Mouse (Mus musculus): ENCODE measurements at regions not wholly inside any gene's neighbourhood (a gene's known extent, or its start where the extent isn't known, plus 50 kb on each side); places are given as distances from the start of the nearest gene placed in this dataset.

DNA sequence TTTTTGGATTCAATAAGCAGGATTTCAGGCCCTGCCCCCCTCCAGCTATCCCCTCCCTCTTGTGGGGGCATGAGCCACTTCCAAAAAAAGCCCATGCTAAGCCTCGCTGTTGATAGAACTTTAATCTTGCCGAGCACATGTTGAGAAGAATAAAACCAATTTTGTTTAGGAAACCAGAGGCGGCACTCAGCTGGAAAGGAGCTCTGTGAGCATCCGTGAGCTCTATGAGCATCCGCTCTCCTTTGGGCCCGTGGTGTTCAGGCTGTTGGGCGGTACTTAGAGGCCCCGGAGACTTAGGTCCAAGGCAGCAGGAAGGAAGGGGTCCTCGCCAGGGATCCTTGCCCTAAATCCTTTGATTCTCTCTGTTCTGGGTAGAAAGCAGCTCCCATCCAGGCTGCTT, 117.0 kb downstream of the Tle3 start:
- Histone ChIP-seq H3K4me1 (ENCODE audit: control insufficient read depth, insufficient read depth, low read length) (no peaks in the 10 kb centered on the region), H3K36me3 (replicated peaks; ENCODE audit: control insufficient read depth, insufficient read depth, low read depth, low read length) (no peaks in the 10 kb centered on the region), H3K9me3 (replicated peaks; ENCODE audit: control insufficient read depth, low read length) (no peaks in the 10 kb centered on the region), H3K27me3 (ENCODE audit: control insufficient read depth, insufficient read depth, low read length) (no peaks in the 10 kb centered on the region), H3K27ac (replicated peaks; ENCODE audit: low read depth, low read length) (no peak overlapping the region), H3K4me3 (ENCODE audit: low read depth, low read length) (no peak overlapping the region), H3K4me2 (ENCODE audit: low read depth, low read length) (no peak overlapping the region), H3K9ac (replicated peaks; ENCODE audit: low read length) (no peak overlapping the region)
- WGBS: 20% methylated on average over 9 of the region's 9 CpGs
- ATAC-seq (replicated peaks; ENCODE audit: insufficient number of reproducible peaks, low FRiP score, low TSS enrichment, low read depth) (no peak), DNase-seq (ENCODE audit: low spot score) (no peak)

DNA sequence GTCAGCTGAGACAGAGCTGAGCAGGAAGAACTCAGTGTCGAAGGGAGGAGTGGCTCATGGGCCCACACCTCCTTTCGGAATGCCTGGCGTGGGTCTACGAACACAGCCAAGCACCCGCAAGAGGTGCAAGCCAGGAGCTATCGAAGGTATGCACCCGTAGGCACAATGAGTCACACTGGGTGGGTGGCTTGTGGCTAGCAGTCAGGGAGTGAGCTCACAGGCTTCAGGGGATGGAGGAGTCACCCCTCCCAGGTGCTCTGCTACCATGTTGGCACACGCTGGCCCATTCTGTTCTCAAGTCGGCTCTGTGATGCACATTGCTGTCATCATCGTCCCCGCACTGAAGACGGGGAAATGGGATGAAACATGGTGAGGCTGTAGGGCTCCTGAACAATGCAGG, 115.7 kb downstream of the Tle3 start:
- H3K27ac ChIP-seq (replicated peaks; ENCODE audit: low read depth, low read length): no peak overlapping the region
- no peaks in the 10 kb centered on the region for H3K4me1 ChIP-seq (ENCODE audit: control insufficient read depth, insufficient read depth, low read length)
- ATAC-seq (replicated peaks; ENCODE audit: insufficient number of reproducible peaks, low FRiP score, low TSS enrichment, low read depth) (no peak), DNase-seq (ENCODE audit: low spot score) (no peak)
- 94% methylated on average over 12 of the region's 12 CpGs for WGBS
- no peaks in the 10 kb centered on the region for H3K27me3 ChIP-seq (ENCODE audit: control insufficient read depth, insufficient read depth, low read length)
- no peaks in the 10 kb centered on the region for H3K36me3 ChIP-seq (replicated peaks; ENCODE audit: control insufficient read depth, insufficient read depth, low read depth, low read length)
- H3K9ac ChIP-seq (replicated peaks; ENCODE audit: low read length): no peak overlapping the region
- no peak overlapping the region for H3K4me3 ChIP-seq (ENCODE audit: low read depth, low read length)
- no peak overlapping the region for H3K4me2 ChIP-seq (ENCODE audit: low read depth, low read length)
- no peaks in the 10 kb centered on the region for H3K9me3 ChIP-seq (replicated peaks; ENCODE audit: control insufficient read depth, low read length)

DNA sequence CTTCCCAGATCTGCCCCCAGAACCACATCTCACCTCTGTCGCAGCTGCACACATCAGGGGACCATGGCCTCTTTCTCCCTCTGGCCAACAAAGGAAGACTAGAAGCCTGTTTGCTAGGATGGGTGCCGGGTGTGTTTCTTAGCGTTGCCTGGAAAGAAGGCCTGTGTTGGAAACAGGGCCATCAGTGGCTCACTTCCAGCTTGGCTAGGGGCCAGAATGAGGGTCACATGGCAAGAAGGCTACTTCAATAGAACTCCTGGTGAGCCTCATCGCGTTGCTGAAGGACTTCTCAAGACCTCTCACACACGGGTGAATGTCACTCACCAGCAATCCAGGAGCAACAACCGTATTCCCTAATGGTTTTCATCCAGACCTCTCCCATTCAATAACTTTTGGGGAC, 115.0 kb downstream of the Tle3 start:
- WGBS: 77% methylated on average over 7 of the region's 7 CpGs
- Histone ChIP-seq H3K4me2 (ENCODE audit: low read depth, low read length) (no peak overlapping the region), H3K36me3 (replicated peaks; ENCODE audit: control insufficient read depth, insufficient read depth, low read depth, low read length) (no peaks in the 10 kb centered on the region), H3K4me3 (ENCODE audit: low read depth, low read length) (no peak overlapping the region), H3K27me3 (ENCODE audit: control insufficient read depth, insufficient read depth, low read length) (no peaks in the 10 kb centered on the region), H3K4me1 (ENCODE audit: control insufficient read depth, insufficient read depth, low read length) (no peaks in the 10 kb centered on the region), H3K9me3 (replicated peaks; ENCODE audit: control insufficient read depth, low read length) (no peaks in the 10 kb centered on the region), H3K9ac (replicated peaks; ENCODE audit: low read length) (no peak overlapping the region), H3K27ac (replicated peaks; ENCODE audit: low read depth, low read length) (no peak overlapping the region)
- ATAC-seq (replicated peaks; ENCODE audit: insufficient number of reproducible peaks, low FRiP score, low TSS enrichment, low read depth) (no peak), DNase-seq (ENCODE audit: low spot score) (no peak)

DNA sequence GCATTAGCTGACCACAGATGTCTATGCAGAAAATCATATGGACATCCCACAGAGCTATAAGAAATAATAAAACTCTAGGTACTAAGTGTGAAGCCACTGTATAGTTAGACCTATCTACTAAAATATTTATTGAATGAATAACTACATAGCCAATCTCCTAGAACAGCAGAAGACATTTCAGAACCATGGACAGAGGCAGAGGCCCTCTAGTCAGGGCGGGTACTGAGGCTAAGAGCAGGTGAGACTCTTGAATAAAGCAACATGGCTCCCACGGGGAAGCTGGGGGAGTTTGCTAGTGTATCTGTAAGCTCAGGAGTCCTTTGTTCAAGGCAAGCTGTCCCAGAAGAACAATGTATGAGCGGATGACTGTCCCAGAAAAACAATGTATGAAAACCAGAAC, 112.2 kb downstream of the Tle3 start:
- ATAC-seq (replicated peaks; ENCODE audit: insufficient number of reproducible peaks, low FRiP score, low TSS enrichment, low read depth): no peak
- H3K27ac ChIP-seq (replicated peaks; ENCODE audit: low read depth, low read length): no peak overlapping the region
- H3K36me3 ChIP-seq (replicated peaks; ENCODE audit: control insufficient read depth, insufficient read depth, low read depth, low read length): no peaks in the 10 kb centered on the region
- 23% methylated on average over 3 of the region's 3 CpGs for WGBS
- no peak overlapping the region for H3K4me3 ChIP-seq (ENCODE audit: low read depth, low read length)
- H3K4me2 ChIP-seq (ENCODE audit: low read depth, low read length): no peak overlapping the region
- no peaks in the 10 kb centered on the region for H3K9me3 ChIP-seq (replicated peaks; ENCODE audit: control insufficient read depth, low read length)
- no peaks in the 10 kb centered on the region for H3K4me1 ChIP-seq (ENCODE audit: control insufficient read depth, insufficient read depth, low read length)
- no peaks in the 10 kb centered on the region; the same call in 1 of the 2 replicates for H3K27me3 ChIP-seq (ENCODE audit: control insufficient read depth, insufficient read depth, low read length)
- H3K9ac ChIP-seq (replicated peaks; ENCODE audit: low read length): no peak overlapping the region
- DNase-seq (ENCODE audit: low spot score): peak; percentile 85

DNA sequence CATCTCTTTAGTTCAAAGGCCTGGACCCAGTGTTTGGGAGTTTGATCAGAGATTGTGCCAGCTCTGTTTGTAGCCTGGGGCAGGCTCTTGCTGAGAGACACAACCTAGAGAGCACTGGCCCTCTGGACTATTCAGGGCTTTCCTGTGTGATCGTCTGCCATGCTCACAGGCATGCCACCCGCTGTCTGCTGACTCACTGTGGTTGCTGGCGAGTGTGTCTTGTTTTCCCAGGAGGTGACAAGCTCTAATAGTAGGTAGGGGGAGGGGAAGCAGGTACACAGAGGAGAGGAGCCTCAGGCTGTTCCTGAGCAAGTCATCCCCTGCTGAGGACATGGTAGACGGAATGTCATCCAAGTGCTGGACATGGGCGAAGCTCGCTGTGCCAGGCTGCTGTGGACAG, 107.5 kb downstream of the Tle3 start:
- no peak for ATAC-seq (replicated peaks; ENCODE audit: insufficient number of reproducible peaks, low FRiP score, low TSS enrichment, low read depth)
- H3K9ac ChIP-seq (replicated peaks; ENCODE audit: low read length): no peak overlapping the region

DNA sequence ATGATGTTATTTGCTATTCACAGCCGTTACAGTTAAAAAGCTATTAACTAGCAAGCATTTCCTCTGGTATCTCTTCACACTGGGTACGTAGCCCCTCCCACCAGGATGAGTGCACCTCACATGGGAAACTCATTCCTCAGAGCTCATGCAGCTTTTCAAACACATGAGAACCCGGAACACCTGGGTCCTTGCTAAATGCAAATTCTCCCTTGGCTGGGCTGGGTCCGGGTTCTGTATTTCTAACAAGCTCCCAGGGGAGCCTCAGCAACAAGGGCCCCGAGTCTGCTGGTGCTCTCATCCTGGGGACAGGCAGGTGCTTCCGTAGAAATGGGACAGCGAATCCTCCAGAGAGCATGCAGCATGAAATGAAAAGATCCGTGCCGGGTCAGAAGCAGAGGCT, 106.7 kb downstream of the Tle3 start:
- Histone ChIP-seq H3K36me3 (replicated peaks; ENCODE audit: control insufficient read depth, insufficient read depth, low read depth, low read length) (no peaks in the 10 kb centered on the region), H3K9ac (replicated peaks; ENCODE audit: low read length) (no peak overlapping the region), H3K27ac (replicated peaks; ENCODE audit: low read depth, low read length) (no peak overlapping the region), H3K27me3 (ENCODE audit: control insufficient read depth, insufficient read depth, low read length) (no peaks in the 10 kb centered on the region; the same call in 1 of the 2 replicates), H3K4me1 (ENCODE audit: control insufficient read depth, insufficient read depth, low read length) (no peaks in the 10 kb centered on the region), H3K9me3 (replicated peaks; ENCODE audit: control insufficient read depth, low read length) (no peaks in the 10 kb centered on the region), H3K4me2 (ENCODE audit: low read depth, low read length) (no peak overlapping the region), H3K4me3 (ENCODE audit: low read depth, low read length) (no peak overlapping the region)
- 32% methylated on average over 9 of the region's 9 CpGs for WGBS
- DNase-seq (ENCODE audit: low spot score) (no peak), ATAC-seq (replicated peaks; ENCODE audit: insufficient number of reproducible peaks, low FRiP score, low TSS enrichment, low read depth) (no peak)

More for the DNA sequence above, 107.5 kb downstream of the Tle3 start:
- DNase-seq (ENCODE audit: low spot score): no peak
- H3K36me3 ChIP-seq (replicated peaks; ENCODE audit: control insufficient read depth, insufficient read depth, low read depth, low read length): no peaks in the 10 kb centered on the region
- no peaks in the 10 kb centered on the region for H3K9me3 ChIP-seq (replicated peaks; ENCODE audit: control insufficient read depth, low read length)
- H3K4me2 ChIP-seq (ENCODE audit: low read depth, low read length): no peak overlapping the region
- no peak overlapping the region for H3K27ac ChIP-seq (replicated peaks; ENCODE audit: low read depth, low read length)
- no peaks in the 10 kb centered on the region for H3K4me1 ChIP-seq (ENCODE audit: control insufficient read depth, insufficient read depth, low read length)
- no peaks in the 10 kb centered on the region; the same call in 1 of the 2 replicates for H3K27me3 ChIP-seq (ENCODE audit: control insufficient read depth, insufficient read depth, low read length)
- 32% methylated on average over 6 of the region's 6 CpGs for WGBS
- no peak overlapping the region for H3K4me3 ChIP-seq (ENCODE audit: low read depth, low read length)

DNA sequence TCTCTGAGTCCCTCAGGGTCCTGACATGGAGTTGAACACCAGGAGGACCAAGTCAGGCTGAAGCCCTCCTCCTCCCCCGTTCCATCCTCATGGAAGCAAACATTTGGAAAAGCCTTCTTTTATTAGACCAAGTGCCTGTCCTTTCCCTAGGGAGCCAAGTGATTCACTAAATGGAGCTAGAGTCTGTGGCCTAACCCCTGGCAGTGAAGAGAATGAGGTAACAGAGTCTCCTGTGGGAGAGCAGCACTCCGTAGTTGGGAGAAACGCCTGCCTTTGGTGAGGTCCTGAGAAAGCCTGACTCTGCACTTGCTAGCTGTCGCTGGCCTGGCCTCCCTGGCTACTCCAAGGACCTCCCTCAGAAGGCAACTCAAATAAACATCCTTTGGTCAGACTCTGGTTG, 104.2 kb downstream of the Tle3 start:
- H3K4me3 ChIP-seq (ENCODE audit: low read depth, low read length): no peak overlapping the region
- 53% methylated on average over 4 of the region's 4 CpGs for WGBS
- DNase-seq (ENCODE audit: low spot score) (no peak), ATAC-seq (replicated peaks; ENCODE audit: insufficient number of reproducible peaks, low FRiP score, low TSS enrichment, low read depth) (no peak)
- no peak overlapping the region for H3K4me2 ChIP-seq (ENCODE audit: low read depth, low read length)
- no peaks in the 10 kb centered on the region for H3K4me1 ChIP-seq (ENCODE audit: control insufficient read depth, insufficient read depth, low read length)
- no peak overlapping the region for H3K27ac ChIP-seq (replicated peaks; ENCODE audit: low read depth, low read length)
- no peak overlapping the region for H3K9ac ChIP-seq (replicated peaks; ENCODE audit: low read length)
- no peaks in the 10 kb centered on the region for H3K36me3 ChIP-seq (replicated peaks; ENCODE audit: control insufficient read depth, insufficient read depth, low read depth, low read length)
- no peaks in the 10 kb centered on the region; the same call in 1 of the 2 replicates for H3K27me3 ChIP-seq (ENCODE audit: control insufficient read depth, insufficient read depth, low read length)
- no peaks in the 10 kb centered on the region for H3K9me3 ChIP-seq (replicated peaks; ENCODE audit: control insufficient read depth, low read length)

DNA sequence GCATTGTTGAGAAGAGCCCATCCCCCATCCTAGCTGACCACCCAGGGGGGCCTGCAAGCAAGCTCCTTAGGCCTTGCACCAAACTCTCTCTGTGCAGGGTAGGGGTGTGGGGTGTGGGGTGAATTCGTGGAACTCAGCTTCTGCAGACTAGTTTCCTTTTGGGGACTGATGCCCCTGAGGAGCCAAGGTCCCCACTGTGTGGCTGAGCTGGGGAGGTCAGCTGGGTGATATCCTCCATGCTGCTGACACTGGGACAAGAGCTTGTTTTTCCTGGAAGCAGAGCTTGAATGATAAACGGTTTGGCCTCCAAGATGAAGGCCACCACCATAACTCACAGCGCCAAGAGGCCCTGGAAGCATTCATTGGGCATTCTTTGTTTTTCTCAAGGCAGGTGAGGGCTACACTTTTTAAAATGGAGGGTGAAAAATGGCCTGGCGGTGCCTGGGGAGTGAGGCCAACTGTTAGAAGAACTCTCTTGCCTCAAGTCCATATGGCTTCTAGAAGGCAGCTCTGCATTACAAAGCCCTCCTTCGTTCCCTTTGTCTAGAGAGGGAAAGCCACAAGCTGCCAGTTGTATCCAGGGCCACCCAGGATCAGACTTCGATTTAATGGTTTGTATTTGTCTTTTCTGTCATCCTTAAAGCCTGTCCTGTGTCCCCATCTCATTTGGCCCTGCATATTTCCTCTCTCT, 98.8 kb downstream of the Tle3 start:
- Histone ChIP-seq H3K36me3 (replicated peaks; ENCODE audit: control insufficient read depth, insufficient read depth, low read depth, low read length) (no peaks in the 10 kb centered on the region), H3K4me2 (ENCODE audit: low read depth, low read length) (no peak overlapping the region), H3K4me1 (ENCODE audit: control insufficient read depth, insufficient read depth, low read length) (no peaks in the 10 kb centered on the region), H3K27me3 (ENCODE audit: control insufficient read depth, insufficient read depth, low read length) (no peaks in the 10 kb centered on the region), H3K9ac (replicated peaks; ENCODE audit: low read length) (no peak overlapping the region), H3K9me3 (replicated peaks; ENCODE audit: control insufficient read depth, low read length) (no peaks in the 10 kb centered on the region), H3K27ac (replicated peaks; ENCODE audit: low read depth, low read length) (no peak overlapping the region), H3K4me3 (ENCODE audit: low read depth, low read length) (no peak overlapping the region)
- DNase-seq (ENCODE audit: low spot score): no peak
- no peak for ATAC-seq (replicated peaks; ENCODE audit: insufficient number of reproducible peaks, low FRiP score, low TSS enrichment, low read depth)
- 47% methylated on average over 6 of the region's 6 CpGs for WGBS

Data from embryonic facial prominence, embryonic 11.5 days (tissue).